Mouse (Mus musculus) brain, embryonic 14.5 days (tissue): ENCODE measurements around the gene Aldh1l1. TPM values are rescaled to one million over a fixed set of nuclear protein-coding genes. Genes with fewer than 3 reads are reported as not detected.

Experiments
- DNase-seq: peaks from one replicate; pipeline ENCODE4 v3.0.0-alpha.2; 2011; ENCODE audit warnings: low read depth
- CTCF ChIP-seq: fragments of 200-500 bp; IDR thresholded peaks from 2 replicates; pipeline ENCODE4 v1.5.1; 2012; ENCODE audit warnings: inconsistent platforms, mild to moderate bottlenecking, moderate library complexity, borderline replicate concordance; ENCODE audit not compliant: insufficient read depth, insufficient read length; ENCODE audit errors: extremely low read depth
- POLR2A ChIP-seq: fragments of 200-500 bp; IDR thresholded peaks from 2 replicates; pipeline ENCODE4 v1.6.1; 2012; ENCODE audit warnings: mild to moderate bottlenecking, inconsistent platforms, borderline replicate concordance; ENCODE audit not compliant: poor library complexity, insufficient read depth, insufficient read length, severe bottlenecking; ENCODE audit errors: extremely low read depth
- polyA plus RNA-seq: library from polyadenylated mRNA; depleted of rRNA; stranded (reverse); fragments of >200 nt; gene quantifications from 2 replicates; pipeline ENCODE4 v1.2.3, GENCODE M21; 2012; rRNA removed

Aldh1l1 gene
- polyA plus RNA-seq, 1 experiment: 33.6 TPM

- DNase-seq: no peak
- no peak for TF ChIP-seq CTCF
- no peak for TF ChIP-seq POLR2A
Measured at GRCm38 (mm10) chr6:90643057-90643456, 156.8 kb downstream of the Aldh1l1 start.

GRCm38 (mm10) chr6:90644965-90645364, 158.7 kb downstream of the Aldh1l1 start:
- peak; percentile 58 for DNase-seq
- TF ChIP-seq POLR2A (no peak), CTCF (no peak)

- no peak for DNase-seq
- TF ChIP-seq CTCF (no peak), POLR2A (no peak)
Measured at GRCm38 (mm10) chr6:90648391-90648790, 162.2 kb downstream of the Aldh1l1 start.

- TF ChIP-seq CTCF (no peak), POLR2A (no peak)
- no peak for DNase-seq
Measured at GRCm38 (mm10) chr6:90649279-90649678, 163.1 kb downstream of the Aldh1l1 start.

Other genes with a start within 250 kb of the Aldh1l1 start
- not detected in 2 replicates for gene Vmn1r54, start 240.1 kb upstream of the Aldh1l1 start, polyA plus RNA-seq
- gene BC048671, start 185.2 kb upstream of the Aldh1l1 start, polyA plus RNA-seq: not detected in 2 replicates
- gene Chst13, start 161.2 kb upstream of the Aldh1l1 start, polyA plus RNA-seq: 0.06 and 0.34 TPM in 2 replicates
- gene Uroc1, start 153.1 kb upstream of the Aldh1l1 start, polyA plus RNA-seq: 0.03 TPM in 1 of 2 replicates, not detected in the other
- 22.9 and 24.0 TPM in 2 replicates for gene Zxdc, start 116.9 kb upstream of the Aldh1l1 start, polyA plus RNA-seq
- 10.1 and 12.7 TPM in 2 replicates for gene Cfap100, start 57.6 kb upstream of the Aldh1l1 start, polyA plus RNA-seq
- 11.8 and 12.6 TPM in 2 replicates for gene Klf15, start 23.9 kb upstream of the Aldh1l1 start, polyA plus RNA-seq
- gene Slc41a3, start 118.3 kb downstream of the Aldh1l1 start, polyA plus RNA-seq: 2.5 and 4.6 TPM in 2 replicates